Mouse (Mus musculus) hindbrain, postnatal 0 days (tissue): Measurements from ENCODE around the gene Kifap3. TPM values are rescaled to one million over a fixed set of nuclear protein-coding genes. Genes with fewer than 3 reads are reported as not detected.

Source experiments
- ATAC-seq: fragments of 200-750 bp; cut with Nextera tagmentation; 2 replicates; pipeline ENCODE4 v1.8.0; 2017; ENCODE audit warnings: mild to moderate bottlenecking, moderate TSS enrichment, moderate library complexity
- DNase-seq: peaks from one replicate; pipeline ENCODE4 v3.0.0-alpha.2; 2015; ENCODE audit warnings: low spot score
- H3K27ac ChIP-seq: fragments of 300-500 bp; sonication (generic); 2 replicates; pipeline ENCODE4 v1.5.1; 2014; ENCODE audit warnings: mild to moderate bottlenecking
- H3K27me3 ChIP-seq: fragments of 300-500 bp; sonication (generic); 2 replicates; pipeline ENCODE4 v1.6.1; 2014; ENCODE audit warnings: low read length, mixed read lengths; ENCODE audit not compliant: insufficient read depth
- H3K36me3 ChIP-seq: fragments of 300-500 bp; sonication (generic); 2 replicates; pipeline ENCODE4 v1.6.1; 2014; ENCODE audit warnings: low read length, mixed read lengths; ENCODE audit not compliant: insufficient read depth
- H3K4me1 ChIP-seq: fragments of 300-500 bp; sonication (generic); 2 replicates; pipeline ENCODE4 v1.6.1; 2014; ENCODE audit warnings: antibody characterized with exemption, low read length, mixed read lengths; ENCODE audit not compliant: insufficient read depth
- H3K4me2 ChIP-seq: fragments of 300-500 bp; sonication (generic); 2 replicates; pipeline ENCODE4 v1.6.1; 2014; ENCODE audit warnings: low read depth, mild to moderate bottlenecking, low read length, moderate library complexity, mixed read lengths
- H3K4me3 ChIP-seq: fragments of 300-500 bp; sonication (generic); 2 replicates; pipeline ENCODE4 v1.5.1; 2014; ENCODE audit warnings: low read length
- H3K9ac ChIP-seq: fragments of 300-500 bp; sonication (generic); replicated peaks from 2 replicates; pipeline ENCODE4 v1.6.1; 2014; ENCODE audit warnings: mild to moderate bottlenecking, low read length, moderate library complexity, mixed read lengths
- H3K9me3 ChIP-seq: fragments of 300-500 bp; sonication (generic); 2 replicates; pipeline ENCODE4 v1.6.1; 2016; ENCODE audit warnings: low read length, mixed read lengths
- CTCF ChIP-seq: IDR thresholded peaks from 2 replicates; pipeline ENCODE4 v1.5.1; 2016; ENCODE audit warnings: antibody characterized with exemption, control low read depth, low read depth
- WGBS: fragments of 180-500 bp; shearing (Covaris S2); extraction: QIAGEN DNeasy Blood & Tissue Kit; methylation state at CpG from one replicate; pipeline ENCODE4 v1.1.7; 2014; 5-methylcytosine and 5-hydroxymethylcytosine counted together
- polyA plus RNA-seq: library from polyadenylated mRNA; unstranded; fragments of >200 nt; fragmentation: Nextera tagmentation; extraction: Ambion mirVana; gene quantifications from 2 replicates; pipeline ENCODE4 v1.2.1, GENCODE M21; 2015
- total RNA-seq: library from RNA; depleted of rRNA; stranded (reverse); fragments of >200 nt; gene quantifications from 2 replicates; pipeline ENCODE4 v1.2.3, GENCODE M21; 2014

The Kifap3 gene
- total and polyA plus RNA-seq, 2 experiments from 2014 or later: 110 to 125 TPM

GRCm38 (mm10) chr1:163929636-163930457 is 150.5 kb downstream of the Kifap3 start:
- ATAC-seq (peak; percentile 95), DNase-seq (peak; percentile 97)
- Histone ChIP-seq H3K9ac (peak overlapping the region; percentile 97), H3K4me2 (peak overlapping the region; percentile 79), H3K36me3 (peaks cover 13% of the 10 kb centered on the region; the same call in 1 of the 2 replicates), H3K9me3 (no peaks in the 10 kb centered on the region), H3K4me1 (peaks cover 5% of the 10 kb centered on the region), H3K27ac (peak overlapping the region; percentile 78), H3K27me3 (no peaks in the 10 kb centered on the region), H3K4me3 (peak overlapping the region; percentile 93)
- under 1% methylated on average over 77 of the region's 77 CpGs for WGBS
- peak; percentile 9; the same call in 1 of the 2 replicates for TF ChIP-seq CTCF

- 4% methylated on average over 12 of the region's 12 CpGs for WGBS
- no peak for DNase-seq
- H3K4me1 ChIP-seq: peaks cover 5% of the 10 kb centered on the region
- no peaks in the 10 kb centered on the region for H3K27me3 ChIP-seq
- TF ChIP-seq CTCF: no peak
- peaks cover 17% of the 10 kb centered on the region; the same call in 1 of the 2 replicates for H3K36me3 ChIP-seq
- no peaks in the 10 kb centered on the region for H3K9me3 ChIP-seq
- ATAC-seq: peak; percentile 50; the same call in 1 of the 2 replicates
- peak overlapping the region; percentile 79 for H3K4me2 ChIP-seq
- peak overlapping the region; percentile 78 for H3K27ac ChIP-seq
- peak overlapping the region; percentile 93 for H3K4me3 ChIP-seq
- H3K9ac ChIP-seq: peak overlapping the region; percentile 97
Observed at GRCm38 (mm10) chr1:163930458-163930794, 151.0 kb downstream of the Kifap3 start.

- Histone ChIP-seq H3K36me3 (peaks cover 24% of the 10 kb centered on the region; the same call in 1 of the 2 replicates), H3K9ac (no peak overlapping the region), H3K27me3 (no peaks in the 10 kb centered on the region), H3K4me3 (no peak overlapping the region), H3K27ac (no peak overlapping the region), H3K9me3 (no peaks in the 10 kb centered on the region), H3K4me1 (peaks cover 5% of the 10 kb centered on the region), H3K4me2 (no peak overlapping the region)
- no peak for TF ChIP-seq CTCF
- DNase-seq: no peak
- ATAC-seq: no peak
- WGBS: 85% methylated on average over 8 of the region's 8 CpGs
Observed at GRCm38 (mm10) chr1:163931801-163932200, 152.4 kb downstream of the Kifap3 start.

- H3K36me3 ChIP-seq: peaks cover 40% of the 10 kb centered on the region
Observed at GRCm38 (mm10) chr1:163934591-163934990, 155.2 kb downstream of the Kifap3 start.

GRCm38 (mm10) chr1:163942056-163942455 is 162.7 kb downstream of the Kifap3 start:
- H3K36me3 ChIP-seq: peaks cover 73% of the 10 kb centered on the region
- WGBS: 78% methylated on average over 6 of the region's 6 CpGs
- TF ChIP-seq CTCF: no peak

More at GRCm38 (mm10) chr1:163934591-163934990, 155.2 kb downstream of the Kifap3 start:
- TF ChIP-seq CTCF: no peak
- no peaks in the 10 kb centered on the region for H3K9me3 ChIP-seq
- no peak overlapping the region for H3K4me2 ChIP-seq
- peaks cover 5% of the 10 kb centered on the region for H3K4me1 ChIP-seq
- WGBS: 93% methylated on average over 2 of the region's 2 CpGs
- ATAC-seq (no peak), DNase-seq (no peak)
- H3K9ac ChIP-seq: no peak overlapping the region
- H3K27ac ChIP-seq: no peak overlapping the region
- H3K27me3 ChIP-seq: no peaks in the 10 kb centered on the region
- no peak overlapping the region for H3K4me3 ChIP-seq

GRCm38 (mm10) chr1:163953396-163953795 is 174.0 kb downstream of the Kifap3 start:
- H3K4me1 ChIP-seq: no peaks in the 10 kb centered on the region
- H3K36me3 ChIP-seq: peaks cover 53% of the 10 kb centered on the region
- no peak overlapping the region for H3K9ac ChIP-seq
- no peak for TF ChIP-seq CTCF
- no peak overlapping the region for H3K4me2 ChIP-seq
- no peak overlapping the region for H3K27ac ChIP-seq
- no peak overlapping the region for H3K4me3 ChIP-seq
- WGBS: 83% methylated on average over 2 of the region's 2 CpGs
- H3K27me3 ChIP-seq: no peaks in the 10 kb centered on the region
- ATAC-seq: no peak
- no peak for DNase-seq
- H3K9me3 ChIP-seq: no peaks in the 10 kb centered on the region

More at GRCm38 (mm10) chr1:163942056-163942455, 162.7 kb downstream of the Kifap3 start:
- Histone ChIP-seq H3K4me3 (no peak overlapping the region), H3K9ac (no peak overlapping the region), H3K27me3 (no peaks in the 10 kb centered on the region), H3K4me2 (no peak overlapping the region), H3K4me1 (no peaks in the 10 kb centered on the region), H3K9me3 (no peaks in the 10 kb centered on the region), H3K27ac (no peak overlapping the region)
- DNase-seq (no peak), ATAC-seq (no peak)

- H3K9ac ChIP-seq: no peak overlapping the region
- no peaks in the 10 kb centered on the region for H3K27me3 ChIP-seq
- no peak for ATAC-seq
- 90% methylated on average over 3 of the region's 3 CpGs for WGBS
- no peak overlapping the region for H3K4me2 ChIP-seq
- no peaks in the 10 kb centered on the region for H3K9me3 ChIP-seq
- TF ChIP-seq CTCF: no peak
- no peaks in the 10 kb centered on the region for H3K4me1 ChIP-seq
- no peak overlapping the region for H3K4me3 ChIP-seq
- no peak overlapping the region for H3K27ac ChIP-seq
- DNase-seq: no peak
- H3K36me3 ChIP-seq: peaks cover 22% of the 10 kb centered on the region
Observed at GRCm38 (mm10) chr1:163958036-163958435, 178.7 kb downstream of the Kifap3 start.
